Mouse (Mus musculus) cerebellum, adult 2 months (tissue): ENCODE measurements around the gene Spast.

ENCODE experiments used
- CTCF ChIP-seq: fragments of 200-500 bp; IDR thresholded peaks from 2 replicates; pipeline ENCODE4 v1.5.1; 2011; ENCODE audit warnings: low read depth, mild to moderate bottlenecking, control low read depth, low read length, moderate library complexity, borderline replicate concordance; ENCODE audit not compliant: insufficient read depth
- POLR2A ChIP-seq: fragments of 200-500 bp; IDR thresholded peaks from 2 replicates; pipeline ENCODE4 v1.6.1; 2011; ENCODE audit warnings: low read length, control low read depth, borderline replicate concordance; ENCODE audit not compliant: insufficient read depth

DNA sequence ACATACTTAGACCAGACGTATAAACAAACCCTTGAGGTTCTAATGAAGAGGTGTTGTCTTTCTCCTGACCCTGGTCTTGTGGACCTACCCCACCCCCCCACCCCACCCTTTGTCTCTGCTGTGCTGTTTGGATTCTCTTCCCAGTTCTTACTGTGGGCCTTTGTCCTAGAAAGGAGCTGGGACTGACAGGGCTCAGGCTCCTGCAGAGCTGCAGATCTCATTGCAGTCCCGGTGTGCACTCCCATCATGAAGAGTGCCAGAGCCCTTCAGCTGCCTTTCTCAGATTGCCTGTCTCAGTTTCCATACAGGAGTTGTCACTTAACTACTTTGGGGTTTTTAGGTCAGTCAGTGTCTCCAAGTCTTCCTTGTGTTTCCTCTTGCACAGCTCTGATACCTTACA lies 81.9 kb downstream of the Spast start:
- TF ChIP-seq POLR2A (no peak), CTCF (no peak)
